Mouse (Mus musculus) embryo, embryonic 10.5 days (tissue): ENCODE measurements around the gene Il21r.

Experiments used
- DNase-seq: peaks from one replicate; pipeline ENCODE4 v3.0.0-alpha.2; 2015; ENCODE audit warnings: low spot score

Il21r gene

GRCm38 (mm10) chr7:125600612-125601279, 2.5 kb upstream of the Il21r start:
- DNase-seq, result no peak

DNA sequence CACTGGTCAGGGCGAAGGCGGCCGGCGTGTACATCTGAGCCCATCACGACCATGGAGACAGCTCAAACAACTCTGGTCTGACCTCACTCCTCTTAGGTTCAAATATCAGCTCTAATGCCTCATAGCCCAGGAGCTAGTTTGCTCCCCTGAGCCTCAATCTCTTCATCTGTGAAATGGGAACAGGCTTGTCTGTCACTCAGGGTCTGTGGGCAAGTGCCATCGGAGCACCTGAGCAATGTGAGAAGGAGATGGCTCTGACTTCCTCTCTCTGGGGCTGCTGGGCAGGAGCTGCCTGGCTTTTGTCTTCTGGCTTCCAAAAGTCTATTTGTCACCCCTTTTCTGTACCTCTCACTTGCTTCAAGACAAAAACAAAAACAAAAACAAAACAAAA, 2.0 kb upstream of the Il21r start:
- DNase-seq, result no peak

- DNase-seq, result no peak
Observed at GRCm38 (mm10) chr7:125601821-125602448, 1.3 kb upstream of the Il21r start.

DNA sequence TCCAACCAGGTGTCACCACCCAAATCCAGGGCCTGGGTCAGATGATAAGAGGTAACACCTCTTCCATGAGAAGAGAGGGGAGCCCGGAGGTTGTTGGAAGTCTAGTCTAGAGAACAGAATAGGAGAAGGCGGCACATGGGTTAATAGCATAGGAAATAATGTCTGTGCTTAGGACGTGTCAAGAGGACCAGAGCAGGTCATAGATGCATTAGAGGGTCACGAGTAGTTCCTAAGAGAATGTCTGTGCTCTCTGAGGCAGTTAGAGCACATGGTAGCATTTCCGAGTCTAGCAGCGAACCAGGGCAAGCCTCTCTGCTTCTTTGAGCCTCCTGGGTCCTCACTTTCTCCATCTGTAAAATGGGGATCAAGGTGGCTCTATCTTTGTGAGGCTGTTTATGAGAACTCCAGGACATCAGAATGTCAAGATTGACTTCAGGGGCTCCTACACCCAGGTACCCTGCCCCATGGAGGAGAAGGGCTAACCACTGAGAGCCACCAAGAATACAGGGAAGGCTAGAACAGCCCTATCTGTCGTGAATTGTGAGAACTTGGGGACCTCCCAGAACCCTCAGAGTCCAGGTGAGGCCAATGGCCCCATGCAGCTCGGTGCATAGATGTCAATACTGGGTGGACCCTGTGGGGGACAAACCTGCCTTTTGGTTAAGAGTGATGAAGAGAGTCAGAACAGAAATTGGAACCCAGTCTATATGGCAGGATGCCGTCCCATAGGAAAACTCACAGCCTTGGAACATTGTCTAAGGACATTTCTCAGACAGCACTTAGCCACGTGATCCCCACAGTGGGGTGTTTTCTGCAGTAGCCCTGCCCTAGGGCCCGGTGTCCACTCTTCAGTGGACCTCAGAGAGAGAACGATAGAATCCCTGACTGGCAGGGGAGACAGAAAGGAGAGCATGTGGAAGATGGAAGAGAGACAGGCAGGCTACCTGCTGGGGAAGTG, 1.4 kb downstream of the Il21r start:
- DNase-seq, result no peak

GRCm38 (mm10) chr7:125605725-125606139, 2.5 kb downstream of the Il21r start:
- DNase-seq, result no peak

DNA sequence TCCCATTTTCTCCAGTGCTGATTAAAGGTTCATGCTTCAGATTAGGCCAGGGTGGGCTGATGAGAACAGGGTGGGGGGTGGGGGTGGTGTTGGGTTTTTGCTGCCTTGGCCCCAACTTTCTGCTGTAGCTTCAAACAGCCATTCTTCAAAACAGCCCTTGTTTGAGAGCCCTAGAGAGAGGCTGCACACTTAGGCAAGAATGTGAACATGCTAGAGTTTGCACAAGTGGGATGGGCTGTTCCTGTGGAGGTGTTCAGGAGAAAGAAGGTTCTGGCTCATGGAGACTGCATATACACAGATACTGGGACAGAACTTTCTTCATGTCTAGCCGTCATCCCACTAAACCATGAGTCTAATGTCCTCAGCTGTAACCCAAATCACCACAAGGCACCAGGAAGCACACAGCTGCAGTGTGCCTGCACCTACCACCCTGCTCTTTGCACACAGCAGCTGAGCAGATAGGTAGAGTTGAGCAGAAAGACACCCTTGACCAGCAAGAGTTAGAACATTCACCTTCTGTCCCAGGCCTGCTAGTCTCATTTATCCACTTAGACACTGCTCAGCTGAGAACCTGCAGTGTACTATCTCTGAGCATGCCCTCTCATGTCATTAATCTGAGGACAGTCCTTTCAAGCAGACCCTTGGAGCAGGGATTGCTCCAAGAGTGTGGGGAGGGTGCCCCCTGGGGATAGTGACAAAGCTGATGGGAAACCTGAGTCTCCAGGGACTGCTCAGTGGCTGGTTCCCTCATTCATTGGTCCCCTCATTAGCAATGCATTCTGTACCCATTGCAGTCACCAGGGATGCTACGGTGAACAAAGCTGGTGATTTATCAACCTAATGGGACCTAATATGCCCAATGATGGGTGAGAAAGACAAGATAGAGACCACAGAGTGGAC, 3.3 kb downstream of the Il21r start:
- no peak for DNase-seq

- DNase-seq, result no peak
Observed at GRCm38 (mm10) chr7:125607384-125608182, 4.4 kb downstream of the Il21r start.

DNA sequence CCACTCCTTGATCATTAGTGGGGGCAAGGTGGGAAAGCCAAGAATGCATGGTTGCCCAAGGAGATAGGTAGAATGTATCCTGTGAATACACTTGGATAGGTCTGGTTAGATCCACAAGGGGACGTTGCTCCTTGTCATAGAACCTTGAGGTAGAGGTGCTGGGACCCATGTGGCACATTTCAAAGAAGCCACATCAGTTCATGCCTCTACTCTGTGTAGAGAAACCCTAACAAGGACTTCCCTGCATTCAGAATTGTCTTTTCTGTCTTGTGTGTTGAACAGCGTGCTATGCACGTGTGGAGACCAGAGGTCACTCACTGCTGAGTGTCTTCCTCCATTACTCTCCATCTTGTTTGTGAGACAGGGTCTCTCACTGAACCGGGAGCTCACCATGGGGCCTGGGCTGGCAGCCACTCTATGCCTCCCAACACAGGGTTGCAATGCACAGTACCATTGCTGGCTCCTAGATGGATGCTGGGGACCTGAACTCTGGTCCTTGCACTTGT, 5.0 kb downstream of the Il21r start:
- no peak for DNase-seq

GRCm38 (mm10) chr7:125613579-125613978, 10.3 kb downstream of the Il21r start:
- DNase-seq, result no peak

GRCm38 (mm10) chr7:125615453-125615852, 12.2 kb downstream of the Il21r start:
- DNase-seq, result no peak

DNA sequence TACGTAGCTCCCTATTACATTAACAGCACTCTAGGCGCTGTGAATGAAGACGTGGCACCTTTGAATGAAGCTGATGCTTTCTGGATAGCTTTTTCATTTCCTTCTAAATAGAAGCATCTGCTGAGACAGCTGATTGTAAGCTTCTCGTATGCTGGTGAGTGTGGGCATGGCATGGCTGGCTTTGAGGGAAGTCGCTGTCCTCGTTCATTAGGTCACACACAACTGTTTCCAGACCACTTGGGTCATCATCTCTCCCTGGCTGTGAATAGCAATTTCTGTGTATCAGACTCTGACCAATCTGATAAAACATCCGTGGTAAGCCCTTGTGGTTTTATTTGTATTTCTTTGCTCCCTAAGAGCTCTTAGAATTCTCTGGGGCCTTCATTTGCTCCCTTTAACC, 14.8 kb downstream of the Il21r start:
- no peak for DNase-seq

- no peak for DNase-seq
Observed at GRCm38 (mm10) chr7:125620077-125620476, 16.8 kb downstream of the Il21r start.

GRCm38 (mm10) chr7:125622741-125623685, 19.8 kb downstream of the Il21r start:
- DNase-seq, result no peak

DNA sequence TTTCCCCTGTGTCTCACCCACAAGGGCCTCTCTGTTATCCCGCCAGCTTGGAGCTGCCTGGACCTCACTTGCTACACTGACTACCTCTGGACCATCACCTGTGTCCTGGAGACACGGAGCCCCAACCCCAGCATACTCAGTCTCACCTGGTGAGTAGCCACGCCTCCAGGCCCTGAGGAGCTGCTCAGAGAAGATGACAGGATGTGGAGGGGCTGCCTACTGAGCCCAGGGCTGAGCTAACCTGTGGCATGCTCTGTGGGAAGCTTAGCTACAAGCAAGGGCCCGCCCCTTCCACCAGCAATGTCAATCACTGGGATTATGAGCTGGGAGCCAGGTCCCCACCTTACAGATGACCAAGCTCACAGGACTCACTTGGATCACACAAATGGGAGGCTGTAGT, 22.0 kb downstream of the Il21r start:
- no peak for DNase-seq

GRCm38 (mm10) chr7:125625829-125626228, 22.6 kb downstream of the Il21r start:
- no peak for DNase-seq

GRCm38 (mm10) chr7:125630317-125630716, 27.1 kb downstream of the Il21r start:
- no peak for DNase-seq

DNA sequence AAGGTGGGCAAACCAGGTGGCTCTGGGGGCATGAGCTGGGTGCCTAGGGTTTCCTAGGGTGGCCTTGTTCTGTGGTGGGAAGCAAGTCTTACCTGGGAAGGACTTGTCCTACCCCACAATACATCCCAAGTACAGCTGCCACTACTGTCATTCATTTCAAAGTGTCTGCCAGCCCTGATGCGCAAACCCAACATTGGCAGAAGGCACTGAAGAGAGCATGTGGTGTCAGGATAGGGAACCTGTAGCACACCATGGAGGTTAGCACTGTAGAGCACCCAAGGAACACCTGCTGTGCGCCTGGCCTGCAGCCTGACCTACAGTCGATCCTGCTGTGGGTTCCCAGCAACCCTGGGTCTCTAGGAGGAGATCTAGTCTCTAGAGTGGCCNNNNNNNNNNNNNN, 27.8 kb downstream of the Il21r start:
- DNase-seq, result no peak

DNA sequence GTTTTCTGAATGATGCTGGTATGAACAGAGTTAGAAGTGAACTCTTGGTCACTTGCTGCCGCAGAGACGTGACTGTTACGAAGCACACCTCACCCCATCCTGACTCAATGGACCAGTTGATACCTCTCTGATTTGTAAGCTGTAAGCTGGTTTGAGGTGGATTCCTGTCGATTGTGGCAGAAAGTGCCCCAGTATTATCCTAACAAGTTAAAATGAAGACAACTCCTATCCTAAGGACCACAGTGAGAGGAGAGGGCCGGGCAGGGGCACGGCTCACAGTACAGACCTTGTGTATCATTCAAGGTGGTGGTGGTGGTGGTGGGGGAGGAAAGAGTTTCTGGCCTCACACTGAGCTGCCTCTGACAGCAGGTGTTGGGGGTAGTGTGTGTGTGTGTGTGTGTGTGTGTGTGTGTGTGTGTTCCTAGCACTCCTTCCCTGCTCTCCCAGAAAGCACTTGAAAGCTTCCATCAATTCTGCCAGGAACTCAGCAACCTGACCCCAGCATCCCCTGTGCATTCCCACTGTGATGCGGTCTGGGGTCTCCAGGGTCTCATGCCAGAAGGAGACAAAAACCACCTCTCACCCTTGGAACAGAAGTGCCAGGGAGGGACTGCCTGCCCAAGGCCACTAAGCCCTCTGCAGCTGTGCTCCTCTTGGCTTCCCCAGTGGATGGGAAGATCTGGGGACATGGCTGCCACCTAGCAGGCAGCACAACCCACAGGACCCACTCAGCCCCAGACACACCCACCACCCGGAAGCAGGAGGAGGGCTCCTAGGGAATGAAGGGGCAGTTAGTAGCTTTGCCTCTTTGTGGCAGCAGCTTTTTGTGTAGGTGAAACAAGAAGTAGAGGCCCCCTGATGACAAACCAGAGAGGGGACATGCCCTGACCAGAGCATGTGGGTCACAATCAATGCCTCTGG, 34.3 kb downstream of the Il21r start:
- DNase-seq, result no peak
